Mouse (Mus musculus) embryo, embryonic 9.5 days (tissue): Measurements from ENCODE around the gene Dnajc17.

Source experiments
- DNase-seq: peaks from one replicate; pipeline ENCODE4 v3.0.0-alpha.2; 2017; ENCODE audit errors: extremely low spot score

Dnajc17 gene

DNA sequence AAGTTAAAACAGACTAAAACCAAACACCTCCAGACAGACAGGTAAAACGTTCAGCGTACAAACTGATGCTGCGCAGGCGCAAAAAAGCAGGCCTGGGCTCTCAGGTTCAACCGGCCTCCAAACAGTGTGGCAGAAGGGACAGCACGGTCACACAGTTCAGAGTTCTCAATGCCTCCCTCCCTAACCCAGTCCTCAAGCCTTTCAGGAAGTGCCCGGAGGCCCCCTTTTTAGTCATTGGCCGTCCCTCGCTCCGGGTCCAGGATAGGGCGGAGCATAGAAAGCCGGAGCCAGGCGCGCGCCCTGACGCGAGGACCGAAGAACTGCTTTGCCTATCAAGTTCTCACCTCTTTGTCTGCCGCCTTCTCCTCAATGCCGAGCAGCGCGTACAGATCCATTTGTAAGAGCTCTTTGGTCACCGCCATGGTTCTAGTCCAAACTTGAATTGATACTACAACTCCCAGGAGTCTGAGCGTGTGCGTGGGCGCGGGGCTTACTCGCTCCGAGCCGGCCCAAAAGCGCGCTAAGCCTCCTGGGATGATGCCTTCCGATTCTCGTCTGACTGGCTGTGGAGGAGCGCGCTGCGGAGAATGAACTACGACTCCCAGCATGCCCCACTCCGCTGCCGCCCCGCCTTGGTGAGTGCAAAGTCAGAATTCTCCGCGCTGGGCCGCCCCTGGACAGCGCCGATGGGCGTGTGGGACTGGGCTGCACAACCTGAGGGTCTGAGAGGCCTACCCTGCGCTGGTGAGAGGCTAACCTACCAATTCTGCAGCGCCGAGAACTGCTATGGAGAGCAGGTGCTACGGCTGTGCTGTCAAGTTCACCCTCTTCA, at the start of gene Dnajc17, which contains the start of gene Zfyve19:
Gene Dnajc17, minus strand, starts transcription at position 452 of the 832 bp plus-strand sequence.
Gene Zfyve19, plus strand, starts transcription at position 274 of the 832 bp plus-strand sequence.
- DNase-seq: peak; percentile 95

DNA sequence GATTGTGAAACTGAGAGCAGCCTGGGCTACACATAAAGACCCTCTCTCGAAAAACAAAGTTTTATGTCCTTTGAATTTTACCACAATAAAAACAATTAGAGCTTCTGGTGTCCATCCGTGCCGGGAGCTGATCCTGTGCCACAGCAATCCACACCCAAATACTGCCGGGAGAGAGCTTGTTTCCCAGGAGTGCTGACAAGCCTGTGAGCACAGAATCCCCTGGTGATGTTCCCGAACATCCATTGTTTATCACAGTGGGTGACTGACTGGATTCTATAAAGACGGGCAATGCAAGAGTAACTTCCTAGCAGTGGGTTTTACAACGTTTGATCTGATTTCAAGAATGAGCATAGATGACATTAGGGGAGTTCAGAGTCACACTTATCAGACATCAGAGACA, 46.4 kb upstream of the Dnajc17 start:
- no peak for DNase-seq

DNA sequence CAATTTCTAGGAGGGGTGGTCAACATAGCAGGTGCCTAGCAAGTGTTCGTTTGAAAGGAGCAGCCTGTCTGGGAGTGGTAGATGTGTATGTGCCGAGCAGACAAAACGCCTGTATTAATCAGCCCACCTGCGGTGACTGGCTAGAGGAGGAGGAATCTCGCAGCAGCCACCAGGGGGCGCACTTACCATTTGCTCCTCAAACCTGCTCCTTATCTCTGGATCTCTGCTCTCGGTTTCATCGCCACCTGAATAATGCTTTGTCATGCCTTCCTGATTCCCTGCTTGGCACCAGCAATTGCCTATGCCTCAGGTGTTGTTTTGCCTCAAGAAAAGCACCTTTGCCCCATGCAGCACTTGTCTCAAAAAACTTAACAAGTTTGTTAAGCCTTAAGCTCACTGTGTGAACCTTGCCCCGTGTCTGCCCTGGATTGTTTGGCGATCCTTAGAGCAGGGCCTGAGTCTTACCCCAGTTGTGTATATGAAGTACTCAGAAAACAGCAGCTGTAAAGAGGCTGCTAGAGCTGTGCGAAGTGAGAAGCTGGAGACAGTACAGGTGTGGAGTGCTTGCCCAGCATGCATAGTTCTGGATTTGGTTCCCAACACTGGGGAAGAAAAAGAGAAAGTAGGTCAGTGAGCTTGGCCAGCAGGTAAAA, 42.4 kb upstream of the Dnajc17 start:
- peak; percentile 82 for DNase-seq

DNA sequence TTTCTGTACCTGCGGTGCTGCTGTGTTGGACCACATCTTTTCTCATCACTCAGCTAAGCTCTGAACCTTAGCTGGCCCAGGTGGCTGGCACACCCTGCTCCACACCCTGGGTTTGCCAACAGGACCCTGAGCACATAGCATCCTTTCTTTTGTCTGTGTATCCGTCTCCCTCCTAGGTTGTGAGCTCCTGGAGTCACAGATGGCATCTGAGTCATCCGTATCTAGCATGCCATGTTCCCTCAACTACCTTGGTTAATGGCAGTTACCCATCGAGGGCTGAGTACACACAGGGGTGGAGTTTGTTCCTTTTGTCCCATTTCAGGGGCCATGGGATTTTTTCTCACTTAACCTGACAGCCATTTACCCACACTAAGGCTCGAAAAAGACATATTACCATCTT, 41.8 kb upstream of the Dnajc17 start:
- no peak for DNase-seq

DNA sequence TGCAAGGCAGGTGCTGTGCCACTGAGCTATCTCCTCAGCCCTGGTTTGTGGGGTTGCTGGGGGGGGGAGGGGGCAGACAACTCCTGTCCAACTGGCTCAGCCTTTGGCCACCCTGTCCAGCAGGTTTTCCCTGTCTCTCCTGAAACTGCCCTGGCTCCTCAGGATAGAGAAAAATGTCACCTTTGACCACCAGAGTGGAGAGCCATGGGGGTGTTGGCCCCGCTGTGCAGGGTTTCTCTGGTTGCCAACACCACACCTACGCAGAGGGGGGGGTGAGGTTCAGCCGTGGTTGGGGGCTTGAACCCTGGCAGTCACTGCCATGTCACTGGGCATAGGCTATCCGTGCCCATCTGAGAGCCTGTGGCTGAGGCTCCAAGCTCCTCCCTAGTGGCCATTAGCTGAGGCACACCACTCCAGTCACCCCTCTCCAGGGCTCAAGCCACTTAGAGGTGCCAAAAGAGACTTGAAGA, 41.0 kb upstream of the Dnajc17 start:
- DNase-seq: no peak

DNA sequence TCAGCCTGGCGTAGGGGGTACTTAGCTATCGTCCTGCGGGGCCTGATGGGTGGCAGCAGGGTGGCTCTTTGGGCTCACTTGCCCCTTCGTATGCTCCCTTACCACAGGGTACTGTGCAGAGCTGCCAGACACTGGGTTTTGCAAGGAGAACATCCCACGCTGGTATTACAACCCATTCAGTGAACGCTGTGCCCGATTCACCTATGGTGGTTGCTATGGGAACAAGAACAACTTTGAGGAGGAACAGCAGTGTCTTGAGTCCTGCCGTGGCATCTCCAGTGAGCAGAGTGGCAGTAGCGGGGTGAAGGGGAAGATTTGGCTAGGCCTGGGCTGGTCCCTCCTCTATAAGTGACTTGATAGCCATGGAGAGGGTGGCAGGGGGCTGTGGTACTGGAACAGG, 39.3 kb upstream of the Dnajc17 start:
- DNase-seq: no peak

DNA sequence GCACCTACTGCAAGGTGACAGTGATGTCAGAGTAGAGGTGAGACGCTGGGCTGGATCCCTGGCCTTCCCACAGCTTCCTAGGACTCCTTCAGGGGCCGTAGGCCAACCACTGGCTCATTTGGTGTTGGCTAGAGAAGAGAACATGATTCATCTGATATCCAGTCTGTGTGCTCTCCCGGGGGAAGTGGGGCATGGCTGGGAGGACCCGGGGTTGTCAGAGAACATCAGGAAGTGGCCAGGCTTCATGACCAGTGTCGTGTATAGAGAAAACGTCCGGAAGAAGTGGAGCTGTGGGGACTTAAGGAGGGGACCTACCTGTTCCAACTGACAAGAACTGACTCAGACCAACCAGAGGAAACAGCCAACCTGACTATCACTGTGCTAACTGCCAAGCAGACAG, 36.7 kb upstream of the Dnajc17 start:
- no peak for DNase-seq

DNA sequence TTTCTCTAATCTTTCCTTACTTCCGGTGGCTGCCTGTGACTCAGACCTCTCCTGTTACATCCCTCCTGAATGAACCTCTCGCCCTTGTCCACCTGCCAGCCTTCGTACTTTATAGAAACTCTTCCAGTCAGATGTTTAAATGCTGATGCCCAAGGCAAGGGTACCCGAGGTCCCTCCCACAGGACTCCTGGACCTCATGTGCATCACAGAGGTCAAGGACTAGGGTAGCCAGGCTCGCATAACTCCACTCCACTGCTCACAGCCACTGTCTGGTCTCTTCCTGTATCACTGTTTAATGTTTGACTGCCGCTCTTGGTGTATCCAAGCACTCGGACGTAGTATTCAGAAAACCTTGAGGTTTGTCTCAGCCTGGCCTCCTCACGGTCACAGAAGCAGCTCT, 34.0 kb upstream of the Dnajc17 start:
- no peak for DNase-seq

DNA sequence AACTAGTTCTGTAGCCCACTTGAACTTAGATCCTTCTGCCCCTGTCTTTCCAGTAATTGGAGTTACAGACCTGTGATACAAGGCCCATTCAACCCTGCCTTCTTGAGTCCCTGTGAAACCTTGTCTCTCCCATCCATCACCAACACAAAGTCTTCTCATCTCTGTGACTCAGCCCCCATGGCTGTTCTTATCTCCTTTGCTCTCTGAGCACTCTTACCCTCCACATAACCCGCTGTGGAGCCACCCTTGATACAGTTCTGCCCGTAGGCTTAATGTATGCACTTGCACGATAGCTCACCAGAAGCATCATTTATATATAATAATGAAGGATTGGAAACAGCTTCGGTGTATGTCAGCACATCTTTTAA, 32.2 kb upstream of the Dnajc17 start:
- no peak for DNase-seq

DNA sequence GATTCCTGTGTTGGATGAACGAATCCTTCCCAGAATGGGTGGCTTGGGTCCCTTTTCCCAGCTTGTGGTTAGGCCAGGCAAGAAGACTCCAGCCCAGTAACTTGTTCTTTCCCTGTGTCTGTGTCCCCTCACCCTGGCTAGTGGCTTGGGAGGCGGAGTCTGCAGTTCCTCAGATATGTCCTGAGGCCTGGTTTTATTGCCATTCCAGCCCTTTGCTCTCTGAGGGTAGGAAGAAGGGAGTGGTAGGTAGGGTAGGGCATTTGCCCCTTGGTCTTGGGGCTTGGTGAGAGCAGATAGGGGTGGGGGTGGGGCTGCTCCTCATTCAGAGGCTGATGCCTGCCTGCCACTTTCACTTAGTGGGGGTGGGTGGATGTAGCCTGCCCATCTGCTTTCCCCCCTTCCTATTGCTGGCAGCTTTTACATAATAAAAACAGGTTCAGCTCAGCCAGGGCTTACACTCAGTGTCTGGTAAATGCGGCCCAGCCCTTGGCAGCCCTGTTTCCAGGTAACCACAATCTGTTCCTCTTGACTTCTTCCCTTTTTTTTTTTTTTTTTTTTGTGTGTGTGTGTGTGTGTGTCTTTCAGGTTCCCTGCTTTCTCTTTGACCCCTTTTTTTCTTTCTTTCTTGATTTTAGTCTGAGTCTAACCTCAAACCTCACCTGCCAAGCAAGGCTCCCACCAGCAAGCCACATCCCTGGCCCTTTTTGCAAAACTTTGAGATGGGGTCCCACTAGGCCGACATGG, 31.7 kb upstream of the Dnajc17 start:
- no peak for DNase-seq

DNA sequence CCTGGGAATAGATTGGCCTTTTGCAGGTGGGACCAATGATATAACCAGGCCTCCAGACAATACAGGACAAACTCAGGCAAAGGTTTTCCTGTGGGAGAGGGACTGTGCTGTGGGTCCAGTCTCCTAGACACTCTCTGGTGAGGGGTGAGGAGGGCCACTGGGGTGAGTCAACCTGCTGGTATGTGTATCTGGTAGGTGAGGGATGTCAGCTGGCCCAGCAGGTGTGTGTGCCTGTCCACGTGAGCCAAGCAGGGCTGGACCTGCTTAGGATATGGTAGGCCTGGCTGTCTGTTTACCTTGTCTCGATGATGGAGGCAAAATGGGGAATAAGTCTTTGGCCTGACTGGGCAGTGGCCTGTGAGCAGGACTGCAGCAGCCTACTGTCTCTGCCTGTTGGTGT, 30.1 kb upstream of the Dnajc17 start:
- DNase-seq: no peak

DNA sequence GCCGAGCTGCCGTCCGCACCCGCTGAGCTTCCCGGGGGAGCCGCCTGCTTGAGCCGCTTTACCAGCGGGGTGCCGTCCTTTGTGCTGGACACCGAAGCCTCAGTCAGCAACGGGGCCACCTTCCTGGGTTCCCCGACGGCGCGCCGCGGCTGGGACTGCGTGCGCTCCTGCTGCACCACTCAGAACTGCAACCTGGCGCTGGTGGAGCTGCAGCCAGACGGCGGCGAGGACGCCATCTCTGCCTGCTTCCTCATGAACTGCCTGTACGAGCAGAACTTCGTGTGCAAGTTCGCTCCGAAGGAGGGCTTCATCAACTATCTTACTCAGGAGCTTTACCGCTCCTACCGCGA, 29.3 kb upstream of the Dnajc17 start:
- DNase-seq: peak; percentile 35

DNA sequence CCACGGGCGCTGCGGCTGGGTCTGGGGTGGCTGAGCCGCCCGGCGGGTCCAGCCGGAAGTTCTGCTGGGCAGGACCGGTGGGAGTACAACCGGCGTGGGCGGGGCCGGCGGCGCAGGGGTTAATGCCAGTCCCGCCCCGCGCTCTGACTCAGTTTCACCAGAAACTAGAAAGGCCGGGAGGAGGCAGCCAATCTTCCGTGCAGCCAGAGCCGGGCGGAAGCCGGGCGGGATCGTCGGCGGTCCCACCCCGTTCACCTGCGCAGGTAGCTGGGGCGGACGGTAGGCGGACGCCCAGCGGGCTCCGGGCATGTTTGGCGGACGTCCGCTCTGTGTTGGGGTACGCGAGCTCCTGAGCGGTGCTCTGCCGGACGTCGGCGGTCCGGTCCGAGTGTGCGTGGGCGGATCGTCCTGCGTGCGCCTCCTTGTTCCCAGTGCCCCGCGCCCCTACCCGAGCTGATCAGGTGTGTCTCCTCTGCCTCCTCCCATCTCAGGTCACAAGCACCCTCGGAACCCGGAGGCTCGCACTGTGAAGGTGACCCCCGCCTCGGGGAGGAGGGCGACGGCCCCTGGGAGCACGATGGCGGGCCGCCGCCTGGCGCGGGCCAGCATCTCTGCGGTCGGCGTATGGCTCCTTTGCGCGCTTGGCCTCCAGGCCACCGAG, 28.7 kb upstream of the Dnajc17 start, which contains the start of gene Spint1:
Gene Spint1, plus strand, starts transcription at position 153 of the 661 bp plus-strand sequence.
- DNase-seq: peak; percentile 36

DNA sequence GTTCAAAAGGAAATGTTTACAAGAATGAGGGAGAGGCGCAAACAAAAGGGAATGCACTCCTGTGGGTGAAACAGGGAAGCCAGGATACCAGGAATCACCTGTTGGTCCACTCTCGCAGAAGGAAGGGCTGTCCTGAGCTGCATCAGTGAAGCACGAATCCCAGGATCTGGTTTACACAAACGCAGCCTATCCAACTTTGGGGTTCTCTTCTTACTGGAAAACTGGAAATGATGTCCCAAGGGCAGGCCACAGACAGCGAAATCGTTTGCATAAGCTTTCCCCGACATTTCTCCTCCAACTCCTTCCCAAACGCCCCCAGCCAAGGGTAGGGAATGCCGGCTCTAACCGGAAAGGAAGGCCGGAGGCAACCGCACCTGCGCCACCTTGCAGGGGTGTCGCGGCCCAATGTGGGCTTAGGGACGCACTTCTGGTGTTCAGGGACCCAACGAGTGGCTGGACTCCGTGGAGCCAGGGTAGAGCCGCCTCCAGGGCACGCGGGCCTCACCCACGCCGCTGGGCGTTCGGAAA, 28.2 kb upstream of the Dnajc17 start:
- DNase-seq: peak; percentile 35

DNA sequence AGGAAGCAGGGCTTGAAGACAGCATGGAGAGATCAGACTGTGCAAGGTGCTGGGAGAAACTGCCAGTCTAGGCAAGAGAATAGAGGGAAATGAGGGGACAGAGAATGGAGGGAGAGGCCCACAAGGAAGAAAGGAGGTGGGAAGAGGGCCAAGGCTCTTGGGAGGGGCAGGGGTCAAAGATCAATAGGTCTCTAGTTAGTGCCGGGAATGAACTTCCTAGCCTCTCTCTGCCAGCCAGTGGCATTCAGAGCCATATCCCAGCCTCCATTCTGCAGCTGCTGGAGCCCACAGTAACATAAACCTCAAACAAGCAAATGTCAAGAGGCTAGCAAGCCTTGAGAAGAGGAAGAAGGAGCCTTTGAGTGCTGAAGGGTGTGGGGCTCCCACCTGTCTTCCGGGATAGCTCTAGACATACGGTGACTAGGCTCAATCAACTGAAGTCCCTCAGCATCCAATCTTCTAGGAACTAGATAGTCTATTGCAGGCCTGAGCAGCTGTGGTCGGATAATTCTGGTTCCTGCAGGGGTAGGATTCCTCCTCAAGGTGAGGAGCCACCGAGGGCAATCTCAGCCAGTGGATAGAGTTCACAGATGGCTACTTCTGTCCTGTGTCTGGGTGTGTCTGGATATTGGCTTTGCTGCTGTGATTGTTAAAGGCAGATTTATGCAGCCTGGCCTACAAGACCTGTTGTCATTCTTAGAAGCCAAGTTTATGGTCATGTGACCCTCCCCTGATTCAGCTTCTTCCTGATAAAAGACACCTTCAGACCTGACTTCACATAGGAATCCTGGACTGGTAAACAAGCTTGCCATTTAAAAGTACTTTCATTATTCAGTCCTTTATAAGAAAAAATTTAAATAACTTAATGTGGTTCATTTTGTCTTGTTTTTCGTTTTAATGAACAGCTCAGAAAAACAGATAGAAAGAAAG, 21.4 kb upstream of the Dnajc17 start, which contains the start of gene Ppp1r14d:
Gene Ppp1r14d, minus strand, starts transcription at position 132 of the 930 bp plus-strand sequence.
- DNase-seq: no peak

DNA sequence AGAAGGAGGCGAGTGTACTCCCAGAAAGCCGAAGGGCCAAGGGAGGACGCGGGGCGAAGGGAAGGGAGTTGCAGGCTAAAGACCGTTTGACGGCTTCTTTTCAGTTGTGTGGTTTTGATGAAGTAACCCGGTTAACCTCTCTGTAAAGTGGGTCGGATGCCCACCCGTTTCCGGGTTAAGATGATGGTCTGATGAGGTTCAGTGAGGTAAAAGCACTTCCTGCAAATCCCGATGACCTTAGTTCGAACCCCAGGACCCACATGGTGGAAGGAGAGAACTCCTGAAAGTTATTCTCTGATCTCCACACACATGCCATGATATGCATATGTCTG, 547 bp upstream of the Dnajc17 start:
- no peak for DNase-seq

DNA sequence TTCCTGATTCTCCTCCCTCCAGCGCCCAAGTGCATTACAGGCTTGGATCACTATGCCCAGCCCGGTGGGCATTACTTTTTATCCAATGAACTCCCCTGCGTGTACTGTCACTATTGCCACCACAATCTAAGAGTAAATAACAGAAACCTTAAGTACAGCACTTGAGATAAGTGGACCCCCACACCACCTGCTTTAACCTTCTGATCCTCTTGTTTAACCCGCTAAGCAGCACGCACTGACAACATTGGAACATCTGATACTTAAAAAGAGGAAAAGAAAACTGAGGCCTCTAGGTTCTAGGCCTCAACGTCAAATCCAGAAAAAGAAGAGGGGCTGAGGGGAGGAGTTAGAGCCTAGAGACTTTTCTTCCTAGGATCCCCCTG, 643 bp downstream of the Dnajc17 start:
- no peak for DNase-seq

DNA sequence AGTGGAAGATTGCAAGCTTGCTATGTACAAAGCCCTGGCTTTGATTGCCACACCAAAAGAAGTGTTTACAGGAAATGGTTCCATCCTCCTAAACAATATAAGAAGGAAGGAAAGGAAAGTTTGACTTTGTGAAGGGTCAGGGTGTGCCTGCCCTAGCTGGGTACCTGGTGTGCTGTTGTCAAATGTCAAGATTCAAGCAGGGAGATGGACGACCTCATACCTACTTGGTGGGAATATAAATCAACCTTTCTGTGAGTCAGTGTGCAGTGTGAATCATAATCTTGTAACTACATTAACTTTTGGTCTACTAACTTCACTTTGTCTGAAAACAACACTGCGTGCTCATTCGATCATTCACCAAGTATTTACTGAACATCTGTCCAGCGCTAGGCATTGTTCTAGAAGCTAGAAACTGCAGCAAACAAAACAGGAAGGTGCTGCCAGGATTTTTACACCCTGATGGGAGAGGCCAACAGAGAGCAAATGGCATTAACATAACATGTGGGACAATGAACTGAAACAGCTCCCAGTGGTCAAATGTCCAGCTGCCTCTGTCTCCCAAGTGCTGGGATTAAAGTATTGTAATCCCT, 4.6 kb downstream of the Dnajc17 start:
- DNase-seq: no peak

DNA sequence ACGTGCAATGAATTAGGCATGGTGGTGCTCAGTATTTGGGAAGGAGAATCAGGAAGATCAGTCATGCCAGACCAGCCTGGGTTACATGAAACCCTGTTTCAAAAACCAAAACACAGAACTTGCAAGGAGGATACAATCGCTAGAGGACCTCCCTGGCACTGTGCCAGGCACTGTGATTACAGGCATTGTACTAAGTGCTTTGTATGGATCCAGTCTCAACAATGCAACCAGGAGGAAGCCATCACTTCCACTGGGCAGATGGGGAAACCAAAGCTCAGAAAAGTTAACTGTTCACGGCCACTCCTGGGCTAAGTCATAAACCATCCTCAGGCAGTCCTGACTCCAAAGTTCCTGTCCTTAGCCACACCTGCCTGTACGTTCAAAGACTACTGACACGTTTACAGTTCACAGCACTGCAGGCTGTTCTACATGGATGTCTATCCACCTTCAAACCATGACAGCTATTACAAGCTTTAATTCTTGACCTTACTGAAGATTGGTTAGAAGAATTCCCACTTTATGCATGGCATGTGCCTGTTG, 5.6 kb downstream of the Dnajc17 start:
- DNase-seq: no peak

DNA sequence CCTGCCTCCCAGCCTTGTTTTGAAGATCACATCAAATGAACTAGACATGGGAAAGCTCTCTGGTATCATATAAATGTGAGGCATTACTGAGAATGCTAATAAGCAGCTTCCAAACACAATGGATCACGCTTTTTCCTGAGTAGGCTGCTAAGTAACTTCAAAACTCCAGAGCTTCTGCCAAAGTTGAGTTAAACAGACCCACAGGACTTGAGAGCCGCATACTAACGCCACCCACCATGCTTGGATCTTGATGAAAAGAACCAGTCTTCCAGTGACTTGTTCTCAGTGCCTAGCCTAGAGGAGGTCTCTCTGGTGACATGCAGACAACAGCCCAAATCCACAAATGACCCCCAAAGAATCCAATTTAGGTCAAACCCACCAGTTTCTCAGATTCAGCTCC, 9.7 kb downstream of the Dnajc17 start:
- DNase-seq: no peak
